Mouse (Mus musculus): ENCODE results near the gene Prcc. TPM values are rescaled to one million over a fixed set of nuclear protein-coding genes. Genes with fewer than 3 reads are reported as not detected.
A peak's percentile ranks its signal among the peaks of the same experiment; 100 is the strongest.
"Not testable (repeated sequence)": the region's sequence is repeated elsewhere in the genome, so short reads cannot be mapped to it uniquely, and the experiment has no call there.

Gene Prcc
- polyA plus RNA-seq, 1 experiment, result 26.2 TPM

GRCm38 (mm10) chr3:87905880-87906485, 20.6 kb upstream of the Prcc start, which contains the start of gene Hdgf:
Gene Hdgf (plus strand): TSS chr3:87906321.
- DNase-seq (ENCODE audit: low spot score), result peak; percentile 95

- DNase-seq (ENCODE audit: low spot score), result no peak
Measured at GRCm38 (mm10) chr3:87903821-87904220, 18.4 kb upstream of the Prcc start.

GRCm38 (mm10) chr3:87901959-87902358, 16.6 kb upstream of the Prcc start:
- DNase-seq (ENCODE audit: low spot score), result not testable (repeated sequence)

- DNase-seq (ENCODE audit: low spot score), result no peak
Measured at GRCm38 (mm10) chr3:87901036-87901624, 15.7 kb upstream of the Prcc start.

GRCm38 (mm10) chr3:87899776-87900175, 14.4 kb upstream of the Prcc start:
- DNase-seq (ENCODE audit: low spot score), result no peak

- no peak for DNase-seq (ENCODE audit: low spot score)
Measured at GRCm38 (mm10) chr3:87899266-87899665, 13.9 kb upstream of the Prcc start.

- no peak for DNase-seq (ENCODE audit: low spot score)
Measured at GRCm38 (mm10) chr3:87893367-87893905, 8.0 kb upstream of the Prcc start.

- DNase-seq (ENCODE audit: low spot score), result no peak
Measured at GRCm38 (mm10) chr3:87891481-87891880, 6.1 kb upstream of the Prcc start.

- DNase-seq (ENCODE audit: low spot score), result not testable (repeated sequence)
Measured at GRCm38 (mm10) chr3:87887400-87887799, 2.0 kb upstream of the Prcc start.

- DNase-seq (ENCODE audit: low spot score), result no peak
Measured at GRCm38 (mm10) chr3:87886416-87886815, 1.0 kb upstream of the Prcc start.

- no peak for DNase-seq (ENCODE audit: low spot score)
Measured at GRCm38 (mm10) chr3:87886004-87886365, 577 bp upstream of the Prcc start.

GRCm38 (mm10) chr3:87884708-87885251, 628 bp downstream of the Prcc start:
- peak; percentile 44 for DNase-seq (ENCODE audit: low spot score)

- no peak for DNase-seq (ENCODE audit: low spot score)
Measured at GRCm38 (mm10) chr3:87884291-87884690, 1.1 kb downstream of the Prcc start.

GRCm38 (mm10) chr3:87877730-87878129, 7.7 kb downstream of the Prcc start:
- no peak for DNase-seq (ENCODE audit: low spot score)

- DNase-seq (ENCODE audit: low spot score), result not testable (repeated sequence)
Measured at GRCm38 (mm10) chr3:87864111-87864510, 21.3 kb downstream of the Prcc start.

- DNase-seq (ENCODE audit: low spot score), result no peak
Measured at GRCm38 (mm10) chr3:87859813-87860212, 25.6 kb downstream of the Prcc start.

GRCm38 (mm10) chr3:87857666-87858065, 27.7 kb downstream of the Prcc start:
- no peak for DNase-seq (ENCODE audit: low spot score)

- DNase-seq (ENCODE audit: low spot score), result no peak
Measured at GRCm38 (mm10) chr3:87855936-87856335, 29.5 kb downstream of the Prcc start.

- no peak for DNase-seq (ENCODE audit: low spot score)
Measured at GRCm38 (mm10) chr3:87854795-87855568, 30.4 kb downstream of the Prcc start.

- DNase-seq (ENCODE audit: low spot score), result no peak
Measured at GRCm38 (mm10) chr3:87849117-87849516, 36.3 kb downstream of the Prcc start.

GRCm38 (mm10) chr3:87847680-87848079, 37.7 kb downstream of the Prcc start:
- DNase-seq (ENCODE audit: low spot score), result no peak

- DNase-seq (ENCODE audit: low spot score), result no peak
Measured at GRCm38 (mm10) chr3:87846650-87847110, 38.7 kb downstream of the Prcc start, which contains the start of gene Sh2d2a. Gene Sh2d2a (plus strand): TSS chr3:87846755.

Measured in urinary bladder, adult 2 months (tissue).